Mouse (Mus musculus) spleen, adult 2 months (tissue): Measurements from ENCODE around the gene Krt80.

Experiments
- CTCF ChIP-seq: fragments of 200-500 bp; IDR thresholded peaks from 2 replicates; pipeline ENCODE4 v1.5.1; 2011; ENCODE audit warnings: mild to moderate bottlenecking, inconsistent platforms; ENCODE audit not compliant: insufficient read depth, insufficient read length, insufficient replicate concordance; ENCODE audit errors: extremely low read depth
- POLR2A ChIP-seq: fragments of 200-500 bp; IDR thresholded peaks from 2 replicates; pipeline ENCODE4 v1.6.1; 2011; ENCODE audit warnings: low read depth, low read length, inconsistent platforms

DNA sequence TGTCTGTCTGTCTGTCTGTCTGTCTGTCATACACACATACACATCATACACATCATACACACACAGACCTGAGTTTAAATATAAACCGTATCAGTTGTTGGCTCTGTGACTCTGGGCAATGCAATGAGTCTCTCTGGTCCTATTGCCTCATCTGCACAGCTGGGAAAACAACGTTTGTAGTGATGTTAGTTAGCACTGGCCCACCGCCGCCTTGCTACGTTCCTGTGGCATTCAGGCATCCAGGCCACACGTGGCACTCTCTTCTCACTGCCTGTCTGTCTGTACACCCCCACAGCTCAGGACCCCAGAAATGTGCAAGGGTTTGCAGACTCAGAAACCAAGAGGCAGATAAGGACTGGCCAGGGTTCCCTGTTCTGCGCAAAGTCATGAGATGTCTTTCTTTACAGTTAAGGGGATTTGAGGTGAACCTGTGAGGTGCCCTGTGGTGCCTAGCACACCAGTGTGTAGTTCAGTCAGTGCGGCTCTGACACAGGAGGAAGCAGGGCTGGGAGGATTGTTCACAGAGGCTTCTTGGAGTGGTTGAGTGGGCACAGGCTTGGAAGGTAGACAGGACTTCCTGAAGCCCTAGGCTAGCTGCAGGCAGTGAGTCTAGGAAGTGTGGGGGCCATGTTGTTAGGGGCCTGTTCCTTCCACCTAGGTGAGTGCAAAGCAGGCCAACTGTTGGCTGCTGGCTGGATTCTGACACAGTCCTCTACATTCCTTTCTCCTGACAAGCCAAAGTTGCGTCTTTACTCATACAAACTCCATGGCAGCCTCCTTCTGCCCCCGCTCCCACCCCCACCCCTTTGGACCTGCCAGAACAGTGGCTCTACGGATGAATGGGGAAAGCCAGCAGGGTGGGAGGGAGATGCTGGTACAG is 1.2 kb downstream of the Krt80 start:
- TF ChIP-seq POLR2A = no peak
- no peak for TF ChIP-seq CTCF
